Mouse (Mus musculus) liver, embryonic 14.5 days (tissue): ENCODE measurements around the gene Nfe2l2.

Experiments
- CTCF ChIP-seq: IDR thresholded peaks from 2 replicates; pipeline ENCODE4 v1.5.1; 2016; ENCODE audit warnings: antibody characterized with exemption, low read depth, control low read depth
- EP300 ChIP-seq: IDR thresholded peaks from 2 replicates; pipeline ENCODE4 v1.6.1; 2016; ENCODE audit warnings: antibody characterized with exemption, low read depth

DNA sequence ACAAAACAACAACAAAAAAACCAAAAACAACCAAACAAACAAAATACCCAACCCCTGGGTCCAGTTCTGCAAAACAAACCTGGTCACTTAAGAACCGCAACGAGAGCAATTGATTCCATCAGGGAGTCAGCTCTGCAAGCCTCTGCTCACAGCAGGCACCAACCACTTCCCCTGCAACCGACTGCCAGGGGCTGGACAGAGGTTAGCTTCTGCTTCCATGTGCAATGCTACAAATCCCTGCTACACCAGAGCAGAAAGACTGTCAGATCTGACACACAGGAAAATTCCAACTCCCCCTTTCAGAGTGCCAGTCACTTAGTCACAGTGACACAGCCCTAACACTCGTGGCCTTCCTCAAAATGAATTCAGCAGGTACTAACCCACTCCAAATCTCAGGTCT is 6.4 kb downstream of the Nfe2l2 start:
- TF ChIP-seq CTCF (no peak), EP300 (no peak)
